Mouse (Mus musculus): Measurements from ENCODE around the gene Cyp4f14.
"Not testable (repeated sequence)": the region's sequence is repeated elsewhere in the genome, so short reads cannot be mapped to it uniquely, and the experiment has no call there.

DNA sequence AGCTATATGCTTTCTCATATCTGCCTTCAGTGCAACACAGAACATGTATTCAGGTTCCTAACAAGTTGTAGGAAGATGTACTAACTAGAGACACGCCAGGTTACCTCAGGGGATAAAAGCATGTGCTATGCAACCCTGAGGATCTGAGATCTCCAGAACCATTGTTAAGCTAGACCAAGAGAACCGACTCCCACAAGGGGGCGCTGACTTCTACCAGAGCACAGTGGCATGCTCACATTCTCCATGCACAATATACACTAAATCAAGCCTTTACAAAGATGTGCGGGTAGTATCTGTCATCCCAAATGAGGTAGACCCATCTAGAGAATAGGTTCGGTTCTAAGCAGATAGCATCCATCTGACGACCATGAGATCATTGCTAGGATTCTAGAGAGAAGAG is 60.4 kb downstream of the Cyp4f14 start:
- not testable (repeated sequence) for TF ChIP-seq POLR2A (IDR thresholded peaks at IDR 0.05; ENCODE audit: low read depth, low read length); CTCF (IDR thresholded peaks at IDR 0.05; ENCODE audit: borderline replicate concordance, insufficient read depth, low read length)

Data from embryonic fibroblast, embryonic 13.5 days (primary cell).